Mouse (Mus musculus): Measurements from ENCODE around the gene Dyrk4. TPM values are rescaled to one million over a fixed set of nuclear protein-coding genes. Genes with fewer than 3 reads are reported as not detected.

Gene Dyrk4
- polyA plus RNA-seq (2016; fragmentation: Nextera tagmentation; extraction: Ambion mirVana) = not detected in 2 replicates

DNA sequence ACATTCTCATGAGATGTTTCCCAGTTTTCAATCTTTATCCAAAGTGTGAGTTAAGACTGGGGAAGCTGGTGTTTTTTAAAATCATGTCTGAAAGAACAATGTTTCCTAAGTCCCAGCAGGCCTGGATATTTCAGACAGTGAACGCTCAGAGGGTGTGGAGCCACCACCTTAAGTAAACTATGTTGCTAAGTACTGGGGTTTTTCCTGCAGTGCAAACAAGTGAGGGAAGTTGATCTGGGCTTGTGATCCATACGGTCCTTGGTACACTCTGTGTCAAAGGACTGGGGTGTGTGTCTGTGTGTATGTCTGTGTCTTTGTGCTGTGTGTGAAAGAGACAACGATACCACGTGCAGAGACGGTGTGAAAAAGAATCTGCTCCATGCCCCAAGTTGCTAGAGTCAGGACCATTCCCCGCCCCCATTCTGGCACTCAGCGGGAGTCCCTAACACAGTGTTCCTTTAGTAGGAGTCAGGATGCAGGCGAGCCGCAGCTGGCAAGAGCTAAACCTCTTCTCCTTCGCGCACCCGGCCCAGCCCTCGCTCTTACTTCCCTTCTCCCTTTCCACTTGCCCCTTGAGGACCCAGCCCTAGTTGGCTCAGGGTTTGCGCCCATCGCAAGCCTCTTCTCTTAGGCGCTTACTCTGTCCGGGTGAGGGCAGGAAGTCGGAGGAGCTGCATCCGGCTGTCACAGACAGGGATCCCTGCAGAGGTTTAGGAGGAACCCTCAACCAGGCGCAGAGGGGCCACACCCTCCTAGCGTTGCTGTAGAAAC, at the start of gene Dyrk4:
Gene Dyrk4 (minus strand): TSS at position 729 of the 771 bp plus-strand sequence.
- peak within 1 kb of the TSS; percentile 25 for H3K4me3 ChIP-seq
- peak within 1 kb of the TSS; percentile 49; the same call in 1 of the 2 replicates for H3K9ac ChIP-seq (replicated peaks)
- 0 out of 2 replicates have a peak, but pooled peaks have one; percentile 27 for ATAC-seq (ENCODE audit: low FRiP score, low read depth)
- H3K9me3 ChIP-seq = no peaks in the 10 kb centered on the region
- WGBS = 7% methylated on average over 21 of the region's 21 CpGs
- H3K36me3 ChIP-seq = peaks cover 36% of the 10 kb centered on the region
- H3K4me2 ChIP-seq (replicated peaks) = peak within 1 kb of the TSS; percentile 47
- no peaks in the 10 kb centered on the region for H3K4me1 ChIP-seq
- H3K27me3 ChIP-seq = peaks cover 4% of the 10 kb centered on the region; the same call in 1 of the 2 replicates
- H3K27ac ChIP-seq (replicated peaks) = no peak within 1 kb of the TSS

DNA sequence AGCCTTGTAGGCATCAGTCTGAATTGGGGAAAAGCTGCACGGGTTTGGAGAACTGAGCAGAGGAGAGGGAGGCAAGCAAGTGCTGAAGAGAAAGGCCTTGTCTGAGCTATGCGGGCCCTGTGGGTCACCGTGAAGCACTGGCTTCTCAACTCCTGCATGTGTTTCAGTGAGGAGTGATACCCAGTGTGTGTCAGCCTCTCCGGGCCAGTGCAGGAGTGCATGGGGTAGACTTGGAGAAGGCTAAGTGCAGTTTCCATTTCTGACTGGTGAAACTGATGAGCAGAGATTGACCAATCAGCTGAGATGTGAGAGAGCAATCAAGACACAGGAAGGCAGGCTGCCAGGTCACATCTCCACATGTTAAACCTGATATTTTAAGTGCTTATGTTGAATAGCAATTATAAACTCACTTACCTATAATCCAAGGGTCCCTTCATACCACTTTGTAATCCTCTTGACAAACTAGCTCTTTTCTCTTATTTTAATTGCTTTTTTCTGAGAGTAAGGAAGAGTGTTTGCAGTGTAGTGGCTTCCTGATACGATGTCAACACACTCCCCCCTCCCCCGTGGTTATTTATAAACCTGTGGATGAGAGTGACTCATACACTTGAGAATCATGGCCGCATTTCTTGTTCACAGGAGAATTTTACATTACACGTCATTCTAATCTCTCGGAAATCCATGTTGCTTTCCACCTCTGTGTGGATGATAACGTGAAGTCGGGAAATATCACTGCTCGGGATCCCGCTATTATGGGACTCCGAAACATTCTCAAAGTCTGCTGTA, 44.8 kb upstream of the Dyrk4 start:
- WGBS = 89% methylated on average over 14 of the region's 14 CpGs
- no peak overlapping the region for H3K9ac ChIP-seq (replicated peaks)
- no peak overlapping the region for H3K4me2 ChIP-seq (replicated peaks)
- H3K27me3 ChIP-seq = no peaks in the 10 kb centered on the region
- no peaks in the 10 kb centered on the region for H3K9me3 ChIP-seq
- H3K36me3 ChIP-seq = peaks cover 34% of the 10 kb centered on the region
- H3K4me3 ChIP-seq = no peak overlapping the region
- no peak overlapping the region for H3K27ac ChIP-seq (replicated peaks)
- ATAC-seq (ENCODE audit: low FRiP score, low read depth) = no peak
- no peaks in the 10 kb centered on the region for H3K4me1 ChIP-seq

DNA sequence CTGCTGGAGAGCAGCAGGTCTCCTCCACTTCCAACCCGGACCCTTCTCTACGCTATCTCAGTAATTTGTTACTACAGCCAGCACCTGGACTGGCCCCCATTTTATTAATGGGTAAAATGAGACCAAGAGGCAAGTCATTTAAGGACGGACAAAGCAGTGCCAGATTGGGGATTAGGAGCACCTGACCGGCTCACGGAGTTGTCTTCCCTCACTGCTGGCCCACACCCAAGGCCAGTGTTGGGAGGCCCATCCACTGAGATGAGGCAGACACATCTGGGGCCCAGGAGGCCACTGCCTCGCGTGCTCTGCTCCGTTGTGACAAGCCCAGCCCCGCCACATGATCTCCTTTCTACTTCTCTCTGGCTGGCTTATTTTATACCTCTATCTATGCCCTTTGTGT, 41.8 kb upstream of the Dyrk4 start:
- 89% methylated on average over 9 of the region's 9 CpGs for WGBS
- H3K27ac ChIP-seq (replicated peaks) = no peak overlapping the region
- ATAC-seq (ENCODE audit: low FRiP score, low read depth) = no peak

DNA sequence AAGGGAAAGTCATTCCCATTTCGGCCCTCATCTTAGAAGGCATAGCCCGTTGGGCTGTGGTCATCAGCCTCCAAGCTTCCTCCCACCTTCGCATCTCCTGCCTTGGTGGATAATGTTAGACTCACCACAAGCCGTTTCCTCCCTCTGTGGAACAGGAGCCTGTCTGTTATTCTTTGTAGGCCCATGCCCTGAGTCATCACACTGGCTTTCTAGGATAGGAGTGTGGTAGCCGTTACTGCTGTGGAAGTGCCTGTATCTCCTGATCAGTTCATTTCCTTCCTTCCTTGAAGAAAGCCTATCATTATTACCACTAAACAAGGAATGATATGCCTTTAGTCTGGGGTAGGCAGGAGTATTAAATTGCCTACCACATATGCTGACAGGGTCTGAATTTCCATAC, 41.1 kb upstream of the Dyrk4 start:
- H3K4me1 ChIP-seq = no peaks in the 10 kb centered on the region
- no peak overlapping the region for H3K4me3 ChIP-seq
- peaks cover 26% of the 10 kb centered on the region for H3K36me3 ChIP-seq
- H3K27me3 ChIP-seq = no peaks in the 10 kb centered on the region
- no peak overlapping the region for H3K9ac ChIP-seq (replicated peaks)
- H3K4me2 ChIP-seq (replicated peaks) = no peak overlapping the region
- H3K9me3 ChIP-seq = no peaks in the 10 kb centered on the region
- no peak for ATAC-seq (ENCODE audit: low FRiP score, low read depth)
- 92% methylated on average over 5 of the region's 5 CpGs for WGBS
- no peak overlapping the region for H3K27ac ChIP-seq (replicated peaks)

More for the DNA sequence above, 41.8 kb upstream of the Dyrk4 start:
- Histone ChIP-seq H3K9ac (replicated peaks) (no peak overlapping the region), H3K4me1 (no peaks in the 10 kb centered on the region), H3K27me3 (no peaks in the 10 kb centered on the region), H3K36me3 (peaks cover 33% of the 10 kb centered on the region), H3K9me3 (no peaks in the 10 kb centered on the region), H3K4me2 (replicated peaks) (no peak overlapping the region), H3K4me3 (no peak overlapping the region)

DNA sequence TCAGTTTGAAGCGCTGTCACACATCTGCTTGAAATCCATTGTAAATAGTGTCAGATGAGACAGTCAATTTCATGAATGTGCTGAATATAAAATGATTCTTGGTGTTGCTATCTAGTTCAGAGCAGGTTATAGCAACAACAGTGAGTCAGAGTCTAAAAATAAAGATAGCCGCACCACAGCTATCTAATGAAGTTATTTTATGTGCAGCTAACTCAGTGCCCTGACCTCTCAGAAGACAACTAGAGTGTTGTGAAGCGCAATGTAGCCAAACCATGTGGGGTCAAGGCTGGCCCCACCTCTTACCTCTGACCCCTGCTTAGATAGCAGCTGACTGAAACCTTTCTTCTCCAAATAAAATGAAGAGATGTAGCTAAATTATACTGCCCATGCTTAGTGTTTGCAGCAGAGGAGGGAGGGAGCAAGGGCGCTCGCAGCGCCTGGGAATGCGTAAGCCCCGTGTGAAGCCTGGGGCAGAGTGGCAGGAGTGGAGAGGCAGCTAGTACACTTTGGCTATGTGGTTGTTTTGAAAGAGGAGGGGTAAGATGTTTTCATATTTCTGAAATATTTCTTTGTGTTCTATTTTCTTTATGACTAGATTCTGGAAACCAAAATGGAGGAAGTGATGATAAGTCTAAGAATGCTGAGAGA, 39.9 kb upstream of the Dyrk4 start:
- H3K9ac ChIP-seq (replicated peaks) = no peak overlapping the region
- WGBS = 90% methylated on average over 8 of the region's 8 CpGs
- no peak overlapping the region for H3K4me3 ChIP-seq
- ATAC-seq (ENCODE audit: low FRiP score, low read depth) = no peak
- no peaks in the 10 kb centered on the region for H3K9me3 ChIP-seq
- peaks cover 30% of the 10 kb centered on the region for H3K36me3 ChIP-seq
- no peaks in the 10 kb centered on the region for H3K4me1 ChIP-seq
- no peak overlapping the region for H3K27ac ChIP-seq (replicated peaks)
- H3K27me3 ChIP-seq = no peaks in the 10 kb centered on the region
- no peak overlapping the region for H3K4me2 ChIP-seq (replicated peaks)

DNA sequence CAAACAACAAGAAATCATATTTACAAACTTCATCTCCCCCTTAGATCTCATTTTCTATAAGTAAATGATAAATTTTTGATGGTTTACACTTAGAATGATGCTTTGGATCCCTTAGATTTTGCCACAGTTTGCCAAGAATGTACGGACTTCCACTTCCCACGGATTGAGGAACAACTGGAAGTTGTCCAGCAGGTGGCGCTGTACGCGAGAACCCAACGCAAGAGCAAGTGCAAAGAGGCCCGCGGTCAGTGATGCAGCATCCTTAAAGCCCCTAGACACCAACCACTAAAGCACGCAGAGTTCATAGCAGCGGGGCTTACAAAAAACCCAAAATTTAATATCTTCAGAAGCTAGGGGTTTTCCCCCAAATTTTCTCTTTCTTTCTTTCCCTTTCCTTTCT, 34.1 kb upstream of the Dyrk4 start:
- Histone ChIP-seq H3K27ac (replicated peaks) (no peak overlapping the region), H3K9me3 (no peaks in the 10 kb centered on the region), H3K36me3 (peaks cover 22% of the 10 kb centered on the region), H3K4me2 (replicated peaks) (no peak overlapping the region), H3K4me3 (no peak overlapping the region), H3K4me1 (no peaks in the 10 kb centered on the region), H3K9ac (replicated peaks) (no peak overlapping the region), H3K27me3 (no peaks in the 10 kb centered on the region)
- ATAC-seq (ENCODE audit: low FRiP score, low read depth) = no peak
- WGBS = 9% methylated on average over 10 of the region's 10 CpGs

DNA sequence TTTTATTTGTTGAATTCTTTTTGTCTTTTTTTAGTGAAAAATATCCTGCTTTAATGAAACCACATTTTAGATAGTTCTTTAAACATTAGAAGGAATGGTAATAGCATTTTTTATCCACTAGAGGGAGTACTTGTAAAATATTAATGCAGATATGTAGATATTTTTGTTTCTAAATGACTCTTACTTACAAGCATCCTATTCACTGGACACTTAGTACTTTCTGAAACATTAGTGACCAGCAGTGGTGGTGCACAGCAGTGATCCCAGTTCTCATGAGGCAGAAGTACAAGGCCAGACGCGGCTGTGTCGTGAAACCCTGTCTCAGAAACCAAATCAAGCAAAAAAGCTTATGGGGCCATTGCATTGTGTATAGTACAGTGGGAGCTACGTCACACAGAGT, 26.7 kb upstream of the Dyrk4 start:
- ATAC-seq (ENCODE audit: low FRiP score, low read depth) = no peak
- no peak overlapping the region for H3K4me3 ChIP-seq
- WGBS = 90% methylated on average over 4 of the region's 4 CpGs
- no peaks in the 10 kb centered on the region for H3K4me1 ChIP-seq
- H3K4me2 ChIP-seq (replicated peaks) = no peak overlapping the region
- no peak overlapping the region for H3K27ac ChIP-seq (replicated peaks)
- no peak overlapping the region for H3K9ac ChIP-seq (replicated peaks)
- no peaks in the 10 kb centered on the region for H3K9me3 ChIP-seq
- peaks cover 38% of the 10 kb centered on the region for H3K36me3 ChIP-seq
- H3K27me3 ChIP-seq = no peaks in the 10 kb centered on the region

DNA sequence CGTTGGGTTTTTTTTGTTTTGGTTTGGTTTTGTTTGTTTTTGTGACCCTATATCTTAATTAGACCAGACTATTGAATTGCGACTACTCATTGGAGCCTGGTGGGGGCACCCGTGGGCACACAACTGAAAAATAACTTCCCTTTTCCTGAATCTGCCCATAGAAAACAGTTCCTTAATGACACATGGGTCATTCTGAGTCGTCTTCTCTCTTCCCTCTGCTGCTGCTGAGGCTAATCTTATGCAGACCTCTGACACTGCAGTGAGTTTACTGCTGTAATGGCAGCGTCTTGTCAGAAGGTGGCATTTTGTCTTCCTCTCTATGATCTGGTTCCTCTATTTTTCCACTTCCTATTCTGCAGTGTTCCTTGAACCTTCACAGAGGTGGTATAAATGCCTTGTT, 18.8 kb upstream of the Dyrk4 start:
- no peak overlapping the region for H3K27ac ChIP-seq (replicated peaks)
- H3K4me2 ChIP-seq (replicated peaks) = peak overlapping the region; percentile 98
- whole genome bisulfite sequencing = 4% methylated on average over 5 of the region's 5 CpGs
- ATAC-seq (ENCODE audit: low FRiP score, low read depth) = no peak
- peaks cover 31% of the 10 kb centered on the region for H3K4me1 ChIP-seq
- no peaks in the 10 kb centered on the region for H3K9me3 ChIP-seq
- peaks cover 22% of the 10 kb centered on the region for H3K36me3 ChIP-seq
- H3K9ac ChIP-seq (replicated peaks) = peak overlapping the region; percentile 37; the same call in 1 of the 2 replicates
- H3K27me3 ChIP-seq = no peaks in the 10 kb centered on the region
- H3K4me3 ChIP-seq = peak overlapping the region; percentile 78

DNA sequence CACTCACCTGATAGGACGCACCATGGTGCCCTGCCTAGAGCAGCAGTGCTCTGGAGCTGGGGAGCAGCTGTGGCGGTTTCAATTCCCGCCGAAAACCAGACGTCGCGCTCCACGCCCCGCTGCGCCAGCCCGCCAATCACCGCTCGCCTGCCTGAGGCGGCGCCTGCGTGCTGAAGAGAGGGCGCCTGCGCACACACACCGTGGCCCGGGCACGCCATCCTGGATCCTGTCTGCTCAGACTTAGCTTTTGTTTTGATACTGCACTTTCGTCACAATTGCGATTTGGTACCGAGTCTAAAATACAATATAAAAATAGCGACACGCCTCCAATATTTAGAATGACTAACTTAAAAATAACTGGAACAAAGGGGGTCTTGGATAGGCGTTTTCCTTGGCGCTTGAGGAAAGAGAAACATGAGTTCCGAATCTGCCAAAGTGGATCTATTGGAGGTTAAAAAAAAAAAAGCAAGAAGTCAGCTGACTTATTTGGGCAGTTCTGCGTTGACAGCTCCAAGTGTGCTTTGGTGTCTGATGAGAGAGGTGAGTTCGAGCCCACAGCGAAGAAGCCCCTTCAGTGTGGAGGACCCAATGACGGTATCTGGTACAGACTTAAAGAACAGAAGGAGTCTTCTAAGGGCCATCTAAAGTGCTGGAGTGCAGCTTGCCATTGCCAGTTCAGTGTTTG, 18.0 kb upstream of the Dyrk4 start, which contains the start of the genes Rad51ap1 and D6Wsu163e:
Gene Rad51ap1 (minus strand): TSS at position 101 of the 685 bp plus-strand sequence.
Gene D6Wsu163e (plus strand): TSS at position 476 of the 685 bp plus-strand sequence.
- Histone ChIP-seq H3K9me3 (no peaks in the 10 kb centered on the region), H3K27me3 (no peaks in the 10 kb centered on the region), H3K36me3 (peaks cover 14% of the 10 kb centered on the region; the same call in 1 of the 2 replicates), H3K4me3 (peak within 1 kb of the TSS; percentile 78), H3K4me1 (peaks cover 31% of the 10 kb centered on the region), H3K27ac (replicated peaks) (peak within 1 kb of the TSS; percentile 30; the same call in 1 of the 2 replicates), H3K4me2 (replicated peaks) (peak within 1 kb of the TSS; percentile 98), H3K9ac (replicated peaks) (peak within 1 kb of the TSS; percentile 79)
- WGBS = under 1% methylated on average over 33 of the region's 33 CpGs
- ATAC-seq (ENCODE audit: low FRiP score, low read depth) = peak; percentile 98

DNA sequence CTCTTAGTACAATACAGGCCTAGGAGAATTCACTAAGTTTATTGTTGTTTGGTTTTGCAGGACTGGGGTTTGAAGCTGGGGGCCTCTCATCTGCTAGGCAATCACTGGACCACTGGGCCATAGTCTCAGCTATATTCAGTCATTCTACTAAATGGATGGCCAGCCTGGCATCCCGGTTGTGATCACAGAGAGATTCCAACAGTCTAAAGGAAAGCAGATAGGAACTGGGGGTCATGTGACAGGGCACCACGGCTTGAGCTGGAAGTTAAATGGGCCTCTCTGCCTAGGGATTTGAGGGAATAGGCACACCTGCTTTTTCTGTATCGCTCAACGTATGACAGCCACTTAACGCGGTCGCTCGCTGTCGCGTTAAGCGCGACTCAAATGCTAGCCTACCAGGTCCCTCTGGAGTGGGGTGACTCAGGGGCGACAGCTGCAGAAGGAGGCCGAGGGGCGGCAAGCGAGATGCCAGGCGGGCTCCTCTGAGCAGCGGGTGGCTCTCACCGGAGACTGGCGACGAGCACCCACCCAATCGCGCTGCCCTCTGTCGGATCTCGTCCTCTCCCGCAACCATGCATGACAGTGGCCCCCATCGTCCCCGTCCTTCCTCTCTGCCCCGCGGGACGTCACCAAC, 17.3 kb upstream of the Dyrk4 start:
- under 1% methylated on average over 31 of the region's 31 CpGs for WGBS
- no peaks in the 10 kb centered on the region for H3K27me3 ChIP-seq
- H3K9me3 ChIP-seq = no peaks in the 10 kb centered on the region
- peak overlapping the region; percentile 78 for H3K4me3 ChIP-seq
- H3K4me1 ChIP-seq = peaks cover 31% of the 10 kb centered on the region
- peaks cover 10% of the 10 kb centered on the region; the same call in 1 of the 2 replicates for H3K36me3 ChIP-seq
- H3K27ac ChIP-seq (replicated peaks) = peak overlapping the region; percentile 16; the same call in 1 of the 2 replicates
- ATAC-seq (ENCODE audit: low FRiP score, low read depth) = no peak; the same call in 1 of the 2 replicates
- peak overlapping the region; percentile 98 for H3K4me2 ChIP-seq (replicated peaks)
- H3K9ac ChIP-seq (replicated peaks) = peak overlapping the region; percentile 79

DNA sequence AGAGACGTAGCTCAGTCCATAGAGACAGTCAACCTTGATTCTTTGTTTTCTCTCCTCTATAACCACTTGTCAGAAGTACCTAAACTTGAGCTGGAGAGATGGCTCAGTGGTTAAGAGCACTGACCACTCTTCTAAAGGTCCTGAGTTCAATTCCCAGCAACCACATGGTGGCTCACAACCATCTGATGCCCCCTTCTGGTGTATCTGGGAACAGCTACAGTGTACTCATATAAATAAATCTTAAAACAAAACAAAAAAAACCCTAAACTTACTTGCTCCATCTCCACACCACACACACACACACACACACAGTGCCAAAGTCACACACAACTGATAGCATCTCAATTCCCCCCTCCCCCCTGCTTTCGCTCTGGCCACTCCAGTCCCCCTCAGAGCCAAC, 16.4 kb upstream of the Dyrk4 start:
- Histone ChIP-seq H3K4me1 (peaks cover 31% of the 10 kb centered on the region), H3K9ac (replicated peaks) (0 out of 2 replicates have a peak overlapping the region, but pooled peaks have one; percentile 79), H3K27me3 (no peaks in the 10 kb centered on the region), H3K4me3 (peak overlapping the region; percentile 78), H3K9me3 (no peaks in the 10 kb centered on the region), H3K27ac (replicated peaks) (no peak overlapping the region), H3K4me2 (replicated peaks) (peak overlapping the region; percentile 98), H3K36me3 (peaks cover 15% of the 10 kb centered on the region)
- ATAC-seq (ENCODE audit: low FRiP score, low read depth) = no peak
- WGBS = 78% methylated on average over 2 of the region's 2 CpGs
